Mouse (Mus musculus): ENCODE measurements around the gene Pik3ip1. TPM values are rescaled to one million over a fixed set of nuclear protein-coding genes. Genes with fewer than 3 reads are reported as not detected.
A peak's percentile ranks its signal among the peaks of the same experiment; 100 is the strongest.

Pik3ip1 gene
- polyA plus RNA-seq, 1 experiment from 2014 or later: 19.9 TPM

DNA sequence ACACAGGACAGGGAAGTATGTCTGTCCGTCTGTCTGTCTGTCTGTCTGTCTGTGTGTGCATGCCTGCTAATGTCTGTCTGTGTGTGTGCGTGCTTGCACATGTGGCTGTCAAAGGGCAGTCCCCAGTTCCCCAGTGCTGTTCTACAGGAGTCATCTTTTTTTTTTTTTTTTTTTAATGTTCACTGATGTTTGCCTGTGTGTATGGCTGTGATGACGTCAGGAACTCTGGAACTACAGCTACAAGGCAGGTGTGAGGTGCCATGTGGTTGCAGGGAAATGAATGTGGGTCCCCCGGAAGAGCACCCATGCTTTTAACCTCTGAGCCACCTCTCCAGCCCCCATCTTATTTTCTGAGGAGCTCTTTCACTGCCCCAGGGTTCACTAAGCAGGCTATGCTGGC, 20.3 kb upstream of the Pik3ip1 start:
- Histone ChIP-seq H3K9ac (no peak overlapping the region), H3K4me3 (no peak overlapping the region), H3K9me3 (replicated peaks) (no peaks in the 10 kb centered on the region), H3K4me2 (replicated peaks) (no peak overlapping the region), H3K36me3 (peaks cover 81% of the 10 kb centered on the region), H3K27ac (no peak overlapping the region), H3K27me3 (no peaks in the 10 kb centered on the region), H3K4me1 (no peaks in the 10 kb centered on the region)
- WGBS: 92% methylated on average over 4 of the region's 4 CpGs
- ATAC-seq (ENCODE audit: low FRiP score): no peak

DNA sequence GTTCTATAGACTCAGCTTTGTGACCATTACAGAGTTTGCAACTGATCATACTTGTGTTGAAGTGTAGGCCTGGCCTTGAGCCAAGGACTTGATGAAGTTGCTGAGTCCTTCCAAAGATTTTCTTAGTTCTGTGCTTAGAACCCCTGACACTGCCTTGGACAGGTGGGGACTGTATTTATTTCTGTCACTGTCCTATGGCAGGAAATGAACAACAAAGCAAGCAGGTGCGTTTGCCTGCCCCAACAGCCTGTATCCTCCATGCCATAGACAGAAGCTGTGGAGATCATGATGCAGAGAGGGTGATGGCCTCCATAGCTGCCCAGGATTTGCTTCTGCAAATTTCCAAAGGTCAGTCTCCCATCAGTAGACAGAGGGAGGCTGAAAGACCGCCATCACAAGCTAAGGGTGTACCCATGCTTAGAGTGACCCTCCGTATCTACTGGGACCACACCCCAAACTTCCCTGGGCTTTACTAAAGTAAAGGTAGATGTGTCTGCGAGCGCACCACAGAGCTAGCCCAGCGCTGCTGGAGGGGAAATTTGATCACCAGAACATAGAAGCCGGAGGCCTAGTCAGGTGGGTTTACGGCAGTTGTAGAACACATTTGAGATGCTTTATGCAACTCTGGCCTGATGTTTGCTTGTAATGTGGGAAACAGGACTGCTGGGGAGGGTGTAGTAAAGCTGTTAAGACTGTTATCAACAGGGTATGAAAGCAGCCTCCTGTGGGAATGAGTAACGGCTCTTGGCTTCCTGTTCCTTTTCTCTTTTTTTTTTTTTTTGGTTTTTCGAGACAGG, 19.2 kb upstream of the Pik3ip1 start:
- Histone ChIP-seq H3K4me2 (replicated peaks) (no peak overlapping the region), H3K4me3 (no peak overlapping the region), H3K9me3 (replicated peaks) (no peaks in the 10 kb centered on the region), H3K27me3 (no peaks in the 10 kb centered on the region), H3K4me1 (no peaks in the 10 kb centered on the region), H3K9ac (no peak overlapping the region), H3K36me3 (peaks cover 71% of the 10 kb centered on the region), H3K27ac (no peak overlapping the region)
- ATAC-seq (ENCODE audit: low FRiP score): no peak
- 91% methylated on average over 9 of the region's 10 CpGs for WGBS

DNA sequence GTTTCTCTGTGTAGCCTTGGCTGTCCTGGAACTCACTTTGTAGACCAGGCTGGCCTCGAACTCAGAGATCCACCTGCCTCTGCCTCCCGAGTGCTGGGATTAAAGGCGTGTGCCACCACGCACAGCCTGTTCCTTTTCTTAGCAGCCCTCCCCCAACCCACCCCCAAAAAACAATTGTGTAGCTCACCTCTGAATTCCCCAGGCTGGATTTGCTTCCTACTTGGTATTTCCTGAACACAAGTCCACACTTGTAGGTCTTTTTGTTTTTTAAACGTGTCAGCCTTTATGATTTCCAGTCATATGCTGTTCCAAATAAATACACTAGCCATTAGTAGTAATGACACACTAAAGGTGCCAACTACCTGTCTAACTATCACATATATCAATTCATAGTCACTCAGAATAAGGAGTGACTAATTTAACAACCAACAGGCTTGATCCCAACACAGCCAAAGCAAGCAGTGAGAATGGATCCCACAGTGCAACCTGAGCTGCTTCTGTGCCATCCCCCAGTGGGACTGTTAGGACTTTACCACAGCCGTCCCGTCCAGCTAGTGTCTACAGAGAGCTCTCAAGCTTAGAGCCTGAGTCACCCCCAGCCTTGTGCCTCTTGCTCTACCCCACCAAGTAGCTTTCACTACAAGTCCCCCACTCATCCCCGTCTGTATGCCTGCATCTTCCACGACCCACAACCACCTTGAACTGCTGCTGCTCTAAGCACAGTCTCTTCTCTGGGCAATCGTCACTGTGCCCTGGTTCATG, 18.4 kb upstream of the Pik3ip1 start:
- no peak overlapping the region for H3K9ac ChIP-seq
- H3K4me2 ChIP-seq (replicated peaks): no peak overlapping the region
- H3K36me3 ChIP-seq: peaks cover 63% of the 10 kb centered on the region
- no peaks in the 10 kb centered on the region for H3K9me3 ChIP-seq (replicated peaks)
- no peak for ATAC-seq (ENCODE audit: low FRiP score)
- H3K4me3 ChIP-seq: no peak overlapping the region
- H3K27ac ChIP-seq: no peak overlapping the region
- H3K4me1 ChIP-seq: no peaks in the 10 kb centered on the region
- 88% methylated on average over 10 of the region's 10 CpGs for WGBS
- H3K27me3 ChIP-seq: no peaks in the 10 kb centered on the region

DNA sequence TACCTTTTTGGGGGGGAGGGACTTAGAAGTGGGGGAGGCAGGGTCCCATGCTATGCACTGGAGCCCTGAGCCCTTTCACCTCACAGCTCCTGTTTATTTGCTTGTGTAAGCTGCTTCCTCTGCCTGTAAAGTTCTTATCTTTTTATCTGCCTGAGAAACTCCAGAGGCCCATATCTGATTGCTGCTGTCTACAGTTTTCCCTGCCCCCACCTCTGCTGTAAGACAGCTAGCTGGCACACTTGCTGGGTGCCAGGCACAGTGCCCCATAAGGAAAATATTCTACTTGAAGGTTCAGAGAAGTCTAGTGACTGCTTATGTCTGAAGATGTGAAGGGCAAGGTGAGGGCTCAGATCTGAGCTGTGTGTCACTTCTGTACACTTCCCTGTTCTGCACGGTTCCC, 16.9 kb upstream of the Pik3ip1 start:
- WGBS: 100% methylated on average over 1 of the region's 1 CpGs
- Histone ChIP-seq H3K4me1 (no peaks in the 10 kb centered on the region), H3K36me3 (peaks cover 48% of the 10 kb centered on the region), H3K4me2 (replicated peaks) (no peak overlapping the region), H3K27me3 (no peaks in the 10 kb centered on the region), H3K9ac (no peak overlapping the region), H3K4me3 (no peak overlapping the region), H3K9me3 (replicated peaks) (no peaks in the 10 kb centered on the region), H3K27ac (no peak overlapping the region)
- no peak for ATAC-seq (ENCODE audit: low FRiP score)

DNA sequence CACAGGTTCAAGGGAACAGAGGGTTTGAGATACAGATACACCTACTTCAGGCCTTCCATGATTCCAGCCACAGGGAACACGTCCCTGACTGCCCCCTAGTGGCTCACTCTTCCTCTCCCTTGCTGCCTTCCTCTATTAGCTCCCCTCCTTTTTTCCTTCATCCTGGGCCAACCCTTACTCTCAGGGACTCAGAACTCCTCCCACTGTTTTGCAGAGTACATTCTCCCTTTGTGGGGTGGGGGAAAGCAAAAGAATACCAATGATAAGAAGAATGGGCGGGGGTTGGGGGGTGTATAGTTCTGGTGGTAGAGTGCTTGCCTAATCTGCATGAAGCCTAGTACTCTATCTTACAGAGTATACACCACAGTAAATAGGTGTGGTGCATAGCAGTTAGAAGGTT, 16.1 kb upstream of the Pik3ip1 start:
- Histone ChIP-seq H3K9me3 (replicated peaks) (no peaks in the 10 kb centered on the region), H3K4me1 (no peaks in the 10 kb centered on the region), H3K4me3 (no peak overlapping the region), H3K9ac (no peak overlapping the region), H3K27ac (no peak overlapping the region), H3K27me3 (no peaks in the 10 kb centered on the region), H3K36me3 (peaks cover 39% of the 10 kb centered on the region), H3K4me2 (replicated peaks) (no peak overlapping the region)
- 26% methylated on average over 2 of the region's 2 CpGs for WGBS
- peak; percentile 74 for ATAC-seq (ENCODE audit: low FRiP score)

DNA sequence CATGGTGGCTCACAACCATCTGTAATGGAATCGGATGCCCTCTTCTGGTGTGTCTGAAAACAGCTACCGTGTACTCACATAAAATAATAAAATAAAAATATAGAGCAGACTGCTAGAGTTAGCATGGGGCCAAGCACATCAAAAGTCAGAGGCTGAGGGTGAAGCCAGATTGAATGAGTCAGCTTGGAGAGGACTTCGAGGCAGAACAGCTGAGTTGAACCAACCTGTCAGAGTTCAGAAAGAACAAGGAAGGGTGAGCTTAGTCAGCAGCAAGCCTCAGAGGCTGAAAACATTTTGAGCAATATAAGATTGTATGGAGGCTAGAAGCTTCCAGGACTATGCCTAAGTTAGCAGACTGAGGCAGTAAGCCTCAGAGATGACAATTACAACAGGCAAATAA, 11.9 kb upstream of the Pik3ip1 start:
- 91% methylated on average over 3 of the region's 3 CpGs for WGBS
- Histone ChIP-seq H3K4me3 (no peak overlapping the region), H3K4me2 (replicated peaks) (no peak overlapping the region), H3K36me3 (peaks cover 4% of the 10 kb centered on the region), H3K4me1 (no peaks in the 10 kb centered on the region), H3K9me3 (replicated peaks) (no peaks in the 10 kb centered on the region), H3K27ac (no peak overlapping the region), H3K27me3 (no peaks in the 10 kb centered on the region), H3K9ac (no peak overlapping the region)
- ATAC-seq (ENCODE audit: low FRiP score): no peak

DNA sequence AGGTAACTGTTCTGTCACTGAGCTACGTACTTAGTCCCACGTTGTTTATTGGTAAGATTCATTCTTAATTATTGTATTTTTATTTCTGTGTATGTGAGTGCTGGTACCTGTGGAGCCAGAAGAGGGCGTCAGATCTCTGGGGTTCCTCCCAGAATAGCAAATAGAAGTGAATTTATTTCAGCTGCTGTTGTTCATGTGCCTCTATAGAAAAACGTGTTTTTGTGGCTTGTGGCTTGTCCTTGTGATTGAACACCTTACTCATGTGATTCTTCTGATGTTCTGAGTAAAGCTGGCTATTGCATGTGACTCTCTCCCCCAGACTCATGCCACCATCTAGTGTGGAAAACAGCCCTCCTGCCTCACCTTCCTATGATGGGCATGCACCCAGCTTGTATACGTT, 1.9 kb upstream of the Pik3ip1 start:
- H3K9me3 ChIP-seq (replicated peaks): no peaks in the 10 kb centered on the region
- peaks cover 16% of the 10 kb centered on the region for H3K4me1 ChIP-seq
- H3K9ac ChIP-seq: no peak overlapping the region
- ATAC-seq (ENCODE audit: low FRiP score): no peak
- peaks cover 5% of the 10 kb centered on the region; the same call in 1 of the 2 replicates for H3K27me3 ChIP-seq
- no peak overlapping the region for H3K4me3 ChIP-seq
- H3K36me3 ChIP-seq: 0 out of 2 replicates have a peak, but pooled peaks cover 1% of the 10 kb centered on the region
- 82% methylated on average over 5 of the region's 5 CpGs for WGBS
- no peak overlapping the region for H3K4me2 ChIP-seq (replicated peaks)
- H3K27ac ChIP-seq: no peak overlapping the region

DNA sequence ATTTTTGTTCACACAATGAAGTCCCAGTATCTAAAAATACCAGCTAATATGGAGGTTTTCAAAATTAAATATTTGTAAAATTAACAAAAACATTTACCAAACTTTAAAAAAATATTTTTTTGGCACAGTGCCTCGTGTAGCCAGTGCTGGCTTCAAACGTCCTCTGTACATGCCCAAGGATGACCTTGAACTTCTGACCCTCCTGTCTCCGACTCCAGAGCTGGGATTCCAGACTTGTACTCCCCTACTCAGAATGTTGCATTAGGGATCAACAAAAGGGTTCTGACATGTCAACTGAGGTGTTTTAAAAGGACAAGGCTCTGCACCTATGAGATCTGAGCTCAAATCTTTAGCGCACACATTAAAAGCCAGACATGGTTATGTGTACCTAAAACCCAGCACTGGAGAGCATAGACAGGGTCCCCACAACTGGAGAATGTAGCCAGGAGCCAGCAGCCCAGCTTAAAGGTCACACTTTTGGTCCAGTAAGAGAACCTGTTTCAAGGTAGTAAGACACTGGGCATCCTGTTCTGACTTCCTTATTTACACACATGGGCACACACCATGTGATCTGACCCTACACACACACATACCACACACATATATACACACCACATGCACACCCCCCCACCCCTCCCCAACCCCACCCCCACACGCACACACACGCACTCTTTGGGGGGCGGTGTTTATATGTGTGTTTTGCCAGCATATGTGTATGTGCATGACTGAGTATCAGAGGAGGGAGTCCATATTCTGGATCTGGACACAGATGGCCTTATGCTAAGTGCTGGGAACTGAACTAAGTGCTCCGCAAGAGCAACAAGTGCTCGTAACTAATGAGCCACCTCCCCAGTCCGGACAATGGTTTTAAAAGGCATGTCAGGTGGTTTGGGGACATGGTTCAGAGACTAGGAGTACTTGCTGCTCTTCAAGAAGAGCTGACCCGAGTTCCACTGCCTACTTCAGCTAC, 1.1 kb upstream of the Pik3ip1 start:
- H3K4me3 ChIP-seq: no peak overlapping the region
- no peak overlapping the region for H3K4me2 ChIP-seq (replicated peaks)
- peaks cover 5% of the 10 kb centered on the region; the same call in 1 of the 2 replicates for H3K27me3 ChIP-seq
- no peak for ATAC-seq (ENCODE audit: low FRiP score)
- WGBS: 84% methylated on average over 11 of the region's 11 CpGs
- H3K27ac ChIP-seq: no peak overlapping the region
- H3K9me3 ChIP-seq (replicated peaks): no peaks in the 10 kb centered on the region
- H3K4me1 ChIP-seq: peaks cover 16% of the 10 kb centered on the region
- H3K36me3 ChIP-seq: no peaks in the 10 kb centered on the region
- H3K9ac ChIP-seq: no peak overlapping the region

DNA sequence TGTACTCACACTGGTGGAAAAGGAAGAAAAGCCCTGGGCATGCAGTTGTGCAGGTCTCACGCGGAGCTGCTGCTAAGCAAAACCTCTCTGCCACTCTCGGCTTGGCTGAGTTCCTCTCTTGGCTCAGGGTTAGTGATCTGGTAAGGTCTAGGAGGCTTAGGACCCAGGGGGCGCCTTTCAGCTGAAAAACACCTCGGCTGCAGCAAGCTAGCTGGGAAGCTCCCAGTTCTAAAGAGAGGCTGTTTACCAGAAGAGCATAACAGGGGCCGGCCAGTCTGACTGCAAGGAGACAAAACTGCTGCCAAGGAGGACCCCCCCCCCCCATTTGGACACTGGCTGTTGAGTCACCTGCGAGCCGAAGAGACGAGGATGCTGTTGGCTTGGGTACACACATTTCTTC, 365 bp downstream of the Pik3ip1 start:
- peak overlapping the region; percentile 66 for H3K27ac ChIP-seq
- H3K27me3 ChIP-seq: peaks cover 5% of the 10 kb centered on the region; the same call in 1 of the 2 replicates
- WGBS: 1% methylated on average over 9 of the region's 9 CpGs
- H3K36me3 ChIP-seq: no peaks in the 10 kb centered on the region
- H3K4me1 ChIP-seq: peaks cover 21% of the 10 kb centered on the region
- H3K9me3 ChIP-seq (replicated peaks): no peaks in the 10 kb centered on the region
- H3K9ac ChIP-seq: peak overlapping the region; percentile 67
- H3K4me2 ChIP-seq (replicated peaks): peak overlapping the region; percentile 99
- peak; percentile 53; the same call in 1 of the 2 replicates for ATAC-seq (ENCODE audit: low FRiP score)
- peak overlapping the region; percentile 52 for H3K4me3 ChIP-seq

DNA sequence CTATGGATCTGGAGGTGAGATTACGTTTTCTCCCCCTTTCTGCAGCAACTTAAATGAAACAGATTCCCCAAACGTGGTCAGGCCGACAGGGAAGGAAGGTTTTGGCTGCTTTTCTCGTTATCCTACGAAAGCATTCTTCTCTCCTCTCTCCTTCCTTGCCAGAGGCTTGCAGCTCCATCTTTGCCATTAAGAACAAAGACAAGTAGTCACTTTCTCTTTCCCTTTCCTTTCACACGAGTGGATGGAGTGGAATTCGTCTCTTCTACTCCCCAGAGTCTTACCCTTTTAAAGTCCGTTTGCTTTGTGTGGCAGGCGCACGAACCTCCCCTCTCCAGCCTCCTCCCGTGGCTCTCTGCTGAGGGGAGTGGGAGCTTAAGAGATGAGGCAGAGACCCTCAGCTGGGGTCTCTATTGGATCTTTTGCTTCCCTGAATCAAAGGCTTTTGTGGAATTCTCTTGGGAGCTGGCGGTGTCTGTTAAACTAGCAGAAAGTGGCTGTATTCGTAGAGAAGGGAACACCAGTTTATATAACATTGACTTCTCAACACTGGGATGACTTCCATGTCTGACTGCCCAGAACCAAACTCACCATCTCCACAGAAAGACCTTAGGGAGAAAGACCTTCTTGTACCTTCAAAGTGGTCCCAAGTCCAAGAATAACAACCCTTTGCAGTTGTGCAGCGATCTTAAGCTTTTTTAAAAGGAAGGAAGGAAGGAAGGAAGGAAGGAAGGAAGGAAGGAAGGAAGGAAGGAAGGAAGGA, 970 bp downstream of the Pik3ip1 start:
- Histone ChIP-seq H3K27me3 (peaks cover 5% of the 10 kb centered on the region; the same call in 1 of the 2 replicates), H3K4me1 (peaks cover 26% of the 10 kb centered on the region), H3K9ac (peak overlapping the region; percentile 67), H3K27ac (peak overlapping the region; percentile 66), H3K36me3 (no peaks in the 10 kb centered on the region), H3K4me3 (peak overlapping the region; percentile 52), H3K4me2 (replicated peaks) (peak overlapping the region; percentile 99), H3K9me3 (replicated peaks) (no peaks in the 10 kb centered on the region)
- WGBS: 4% methylated on average over 14 of the region's 14 CpGs
- no peak for ATAC-seq (ENCODE audit: low FRiP score)
